Mouse (Mus musculus): ENCODE measurements around the gene Rlbp1. TPM values are rescaled to one million over a fixed set of nuclear protein-coding genes. Genes with fewer than 3 reads are reported as not detected.

Rlbp1 gene
- polyA plus RNA-seq, 1 experiment from 2014 or later = 4.0 TPM

DNA sequence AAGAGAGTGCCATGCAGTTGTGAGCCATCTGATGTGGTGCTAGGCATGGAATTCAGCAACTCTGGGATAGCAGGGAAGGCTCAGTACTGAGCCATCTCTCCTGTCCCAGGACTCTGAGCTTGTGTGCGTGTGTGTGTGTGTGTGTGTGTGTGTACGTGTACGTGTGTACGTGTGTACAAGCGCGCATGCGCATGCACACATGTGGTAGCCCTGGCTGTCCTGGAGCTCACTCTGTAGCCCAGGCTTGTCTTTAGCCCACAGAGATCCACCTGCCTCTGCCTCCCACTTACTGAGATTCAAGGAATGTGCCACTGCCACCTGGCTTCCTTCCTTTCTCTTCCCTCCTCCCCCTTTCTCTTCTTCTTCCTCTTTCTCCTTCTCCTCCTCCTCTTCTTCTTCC, 7.1 kb upstream of the Rlbp1 start:
- Histone ChIP-seq H3K9ac (no peak overlapping the region), H3K9me3 (replicated peaks) (no peaks in the 10 kb centered on the region), H3K4me1 (peaks cover 13% of the 10 kb centered on the region), H3K27ac (no peak overlapping the region), H3K36me3 (no peaks in the 10 kb centered on the region), H3K27me3 (no peaks in the 10 kb centered on the region), H3K4me3 (no peak overlapping the region), H3K4me2 (replicated peaks) (no peak overlapping the region)
- ATAC-seq (ENCODE audit: low FRiP score) = no peak
- WGBS = 97% methylated on average over 7 of the region's 7 CpGs

- Histone ChIP-seq H3K27ac (no peak overlapping the region), H3K9me3 (replicated peaks) (no peaks in the 10 kb centered on the region), H3K27me3 (no peaks in the 10 kb centered on the region), H3K4me2 (replicated peaks) (peak overlapping the region; percentile 95), H3K9ac (no peak overlapping the region), H3K4me1 (peaks cover 21% of the 10 kb centered on the region), H3K36me3 (no peaks in the 10 kb centered on the region), H3K4me3 (peak overlapping the region; percentile 65)
- WGBS = 66% methylated on average over 9 of the region's 9 CpGs
- 0 out of 2 replicates have a peak, but pooled peaks have one; percentile 26 for ATAC-seq (ENCODE audit: low FRiP score)
These were observed 6.1 kb upstream of the Rlbp1 start for GRCm38 (mm10) chr7:79392860-79393513.

- no peaks in the 10 kb centered on the region for H3K9me3 ChIP-seq (replicated peaks)
- H3K27me3 ChIP-seq = no peaks in the 10 kb centered on the region
- peak within 1 kb of the TSS; percentile 78 for H3K27ac ChIP-seq
- under 1% methylated on average over 44 of the region's 44 CpGs for WGBS
- H3K4me3 ChIP-seq = peak within 1 kb of the TSS; percentile 65
- peak; percentile 85 for ATAC-seq (ENCODE audit: low FRiP score)
- peak within 1 kb of the TSS; percentile 95 for H3K4me2 ChIP-seq (replicated peaks)
- H3K36me3 ChIP-seq = no peaks in the 10 kb centered on the region
- peaks cover 22% of the 10 kb centered on the region for H3K4me1 ChIP-seq
- H3K9ac ChIP-seq = peak within 1 kb of the TSS; percentile 62
These were observed 5.2 kb upstream of the Rlbp1 start, which contains the start of gene Fanci for GRCm38 (mm10) chr7:79391883-79392649. Gene Fanci (plus strand): TSS chr7:79391929.

GRCm38 (mm10) chr7:79391471-79391870, 4.6 kb upstream of the Rlbp1 start:
- 6% methylated on average over 3 of the region's 3 CpGs for WGBS
- peaks cover 27% of the 10 kb centered on the region for H3K4me1 ChIP-seq
- peak overlapping the region; percentile 62 for H3K9ac ChIP-seq
- no peaks in the 10 kb centered on the region for H3K9me3 ChIP-seq (replicated peaks)
- no peaks in the 10 kb centered on the region for H3K27me3 ChIP-seq
- peak overlapping the region; percentile 95 for H3K4me2 ChIP-seq (replicated peaks)
- ATAC-seq (ENCODE audit: low FRiP score) = peak; percentile 2; the same call in 1 of the 2 replicates
- H3K36me3 ChIP-seq = no peaks in the 10 kb centered on the region
- peak overlapping the region; percentile 78 for H3K27ac ChIP-seq
- H3K4me3 ChIP-seq = peak overlapping the region; percentile 65

- H3K9ac ChIP-seq = no peak overlapping the region
- peaks cover 28% of the 10 kb centered on the region for H3K4me1 ChIP-seq
- ATAC-seq (ENCODE audit: low FRiP score) = no peak
- 72% methylated on average over 5 of the region's 5 CpGs for WGBS
- no peaks in the 10 kb centered on the region for H3K9me3 ChIP-seq (replicated peaks)
- no peak overlapping the region for H3K27ac ChIP-seq
- H3K27me3 ChIP-seq = no peaks in the 10 kb centered on the region
- H3K4me2 ChIP-seq (replicated peaks) = no peak overlapping the region
- H3K36me3 ChIP-seq = no peaks in the 10 kb centered on the region
- H3K4me3 ChIP-seq = no peak overlapping the region
These were observed 3.4 kb upstream of the Rlbp1 start for GRCm38 (mm10) chr7:79390141-79390708.

- no peak for ATAC-seq (ENCODE audit: low FRiP score)
- H3K27ac ChIP-seq = no peak overlapping the region; the same call in 1 of the 2 replicates
- H3K4me1 ChIP-seq = peaks cover 28% of the 10 kb centered on the region
- no peak overlapping the region for H3K9ac ChIP-seq
- no peaks in the 10 kb centered on the region for H3K36me3 ChIP-seq
- WGBS = 64% methylated on average over 7 of the region's 7 CpGs
- H3K4me2 ChIP-seq (replicated peaks) = no peak overlapping the region
- no peak overlapping the region for H3K4me3 ChIP-seq
- no peaks in the 10 kb centered on the region for H3K27me3 ChIP-seq
- no peaks in the 10 kb centered on the region for H3K9me3 ChIP-seq (replicated peaks)
These were observed 1.9 kb upstream of the Rlbp1 start for GRCm38 (mm10) chr7:79388671-79389206.

- Histone ChIP-seq H3K9me3 (replicated peaks) (no peaks in the 10 kb centered on the region), H3K27ac (0 out of 2 replicates have a peak overlapping the region, but pooled peaks have one; percentile 4), H3K36me3 (no peaks in the 10 kb centered on the region), H3K27me3 (no peaks in the 10 kb centered on the region), H3K4me2 (replicated peaks) (no peak overlapping the region), H3K9ac (no peak overlapping the region), H3K4me3 (no peak overlapping the region), H3K4me1 (peaks cover 26% of the 10 kb centered on the region)
- WGBS = 69% methylated on average over 7 of the region's 7 CpGs
- no peak for ATAC-seq (ENCODE audit: low FRiP score)
These were observed 1.1 kb upstream of the Rlbp1 start for GRCm38 (mm10) chr7:79387991-79388390.

DNA sequence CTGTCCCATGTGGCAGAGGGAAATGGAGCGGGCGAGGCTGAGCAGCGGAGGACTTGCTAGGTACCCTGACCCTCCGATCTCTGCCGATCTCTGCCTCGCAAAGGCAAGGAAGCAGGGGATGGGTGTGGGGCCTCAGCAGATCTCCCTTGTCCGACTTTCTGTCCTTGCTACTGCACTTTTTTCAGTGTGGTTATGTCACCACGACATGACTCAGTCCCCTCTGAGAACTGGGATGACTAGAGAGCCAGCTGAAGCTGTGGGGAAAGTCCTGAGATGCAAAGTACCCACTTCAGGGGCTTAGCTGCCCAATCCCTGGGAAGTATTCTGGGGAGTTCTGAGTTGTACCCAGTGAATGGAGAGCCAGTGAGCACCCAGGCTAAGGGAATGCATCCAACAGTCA, 292 bp upstream of the Rlbp1 start:
- Histone ChIP-seq H3K4me3 (no peak overlapping the region), H3K27ac (peak overlapping the region; percentile 55; the same call in 1 of the 2 replicates), H3K9ac (no peak overlapping the region), H3K4me2 (replicated peaks) (no peak overlapping the region), H3K27me3 (no peaks in the 10 kb centered on the region), H3K9me3 (replicated peaks) (no peaks in the 10 kb centered on the region), H3K36me3 (no peaks in the 10 kb centered on the region), H3K4me1 (peaks cover 20% of the 10 kb centered on the region)
- no peak for ATAC-seq (ENCODE audit: low FRiP score)
- WGBS = 72% methylated on average over 8 of the region's 8 CpGs

- no peak overlapping the region for H3K9ac ChIP-seq
- no peaks in the 10 kb centered on the region for H3K4me1 ChIP-seq
- no peak for ATAC-seq (ENCODE audit: low FRiP score)
- H3K36me3 ChIP-seq = no peaks in the 10 kb centered on the region
- no peak overlapping the region for H3K4me2 ChIP-seq (replicated peaks)
- H3K9me3 ChIP-seq (replicated peaks) = no peaks in the 10 kb centered on the region
- no peak overlapping the region for H3K27ac ChIP-seq
- 89% methylated on average over 10 of the region's 10 CpGs for WGBS
- no peaks in the 10 kb centered on the region for H3K27me3 ChIP-seq
- no peak overlapping the region for H3K4me3 ChIP-seq
These were observed 10.2 kb downstream of the Rlbp1 start for GRCm38 (mm10) chr7:79376516-79377275.

GRCm38 (mm10) chr7:79375594-79375993, 11.3 kb downstream of the Rlbp1 start:
- ATAC-seq (ENCODE audit: low FRiP score) = no peak
- Histone ChIP-seq H3K27ac (no peak overlapping the region), H3K4me2 (replicated peaks) (no peak overlapping the region), H3K4me1 (no peaks in the 10 kb centered on the region), H3K9me3 (replicated peaks) (no peaks in the 10 kb centered on the region), H3K9ac (no peak overlapping the region), H3K27me3 (no peaks in the 10 kb centered on the region), H3K36me3 (no peaks in the 10 kb centered on the region), H3K4me3 (no peak overlapping the region)
- 72% methylated on average over 5 of the region's 5 CpGs for WGBS

- H3K36me3 ChIP-seq = no peaks in the 10 kb centered on the region
- no peak for ATAC-seq (ENCODE audit: low FRiP score)
These were observed 12.8 kb downstream of the Rlbp1 start for GRCm38 (mm10) chr7:79374017-79374416.

More at GRCm38 (mm10) chr7:79374017-79374416, 12.8 kb downstream of the Rlbp1 start:
- no peak overlapping the region for H3K4me2 ChIP-seq (replicated peaks)
- no peaks in the 10 kb centered on the region for H3K27me3 ChIP-seq
- H3K27ac ChIP-seq = no peak overlapping the region
- H3K4me3 ChIP-seq = no peak overlapping the region
- no peaks in the 10 kb centered on the region for H3K4me1 ChIP-seq
- no peak overlapping the region for H3K9ac ChIP-seq
- no peaks in the 10 kb centered on the region for H3K9me3 ChIP-seq (replicated peaks)

Data from hindbrain, embryonic 12.5 days (tissue).